Mouse (Mus musculus) embryonic facial prominence, embryonic 12.5 days (tissue): Measurements from ENCODE around the gene Gm19345. TPM values are rescaled to one million over a fixed set of nuclear protein-coding genes. Genes with fewer than 3 reads are reported as not detected.

Experiments used
- ATAC-seq: fragments of 200-750 bp; cut with Nextera tagmentation; 2 replicates; pipeline ENCODE4 v1.8.0; 2017; ENCODE audit not compliant: insufficient number of reproducible peaks, insufficient read depth, low FRiP score, low TSS enrichment
- H3K27ac ChIP-seq: fragments of 300-500 bp; sonication (generic); 2 replicates; pipeline ENCODE4 v1.5.1; 2016; ENCODE audit warnings: mild to moderate bottlenecking
- H3K27me3 ChIP-seq: fragments of 300-500 bp; sonication (generic); 2 replicates; pipeline ENCODE4 v1.6.1; 2016; ENCODE audit warnings: mild to moderate bottlenecking, moderate library complexity
- H3K36me3 ChIP-seq: fragments of 300-500 bp; sonication (generic); 2 replicates; pipeline ENCODE4 v1.6.1; 2016; ENCODE audit warnings: mild to moderate bottlenecking
- H3K4me1 ChIP-seq: fragments of 300-500 bp; sonication (generic); 2 replicates; pipeline ENCODE4 v1.6.1; 2016
- H3K4me2 ChIP-seq: fragments of 300-500 bp; sonication (generic); replicated peaks from 2 replicates; pipeline ENCODE4 v1.6.1; 2016; ENCODE audit warnings: mild to moderate bottlenecking, moderate library complexity
- H3K4me3 ChIP-seq: fragments of 300-500 bp; sonication (generic); 2 replicates; pipeline ENCODE4 v1.5.1; 2016; ENCODE audit warnings: mild to moderate bottlenecking
- H3K9ac ChIP-seq: fragments of 300-500 bp; sonication (generic); 2 replicates; pipeline ENCODE4 v1.6.1; 2016; ENCODE audit warnings: mild to moderate bottlenecking, moderate library complexity
- H3K9me3 ChIP-seq: fragments of 300-500 bp; sonication (generic); 2 replicates; pipeline ENCODE4 v1.6.1; 2016; ENCODE audit warnings: mild to moderate bottlenecking, moderate library complexity
- WGBS: fragments of 180-500 bp; shearing (Covaris S2); methylation state at CpG from one replicate; pipeline ENCODE4 v1.1.7; 2016; 5-methylcytosine and 5-hydroxymethylcytosine counted together
- polyA plus RNA-seq: library from polyadenylated mRNA; unstranded; fragments of >200 nt; fragmentation: Nextera tagmentation; extraction: Ambion mirVana; gene quantifications from 2 replicates; pipeline ENCODE4 v1.2.1, GENCODE M21; 2016

The Gm19345 gene
- polyA plus RNA-seq, 1 experiment from 2014 or later = 0.20 TPM

DNA sequence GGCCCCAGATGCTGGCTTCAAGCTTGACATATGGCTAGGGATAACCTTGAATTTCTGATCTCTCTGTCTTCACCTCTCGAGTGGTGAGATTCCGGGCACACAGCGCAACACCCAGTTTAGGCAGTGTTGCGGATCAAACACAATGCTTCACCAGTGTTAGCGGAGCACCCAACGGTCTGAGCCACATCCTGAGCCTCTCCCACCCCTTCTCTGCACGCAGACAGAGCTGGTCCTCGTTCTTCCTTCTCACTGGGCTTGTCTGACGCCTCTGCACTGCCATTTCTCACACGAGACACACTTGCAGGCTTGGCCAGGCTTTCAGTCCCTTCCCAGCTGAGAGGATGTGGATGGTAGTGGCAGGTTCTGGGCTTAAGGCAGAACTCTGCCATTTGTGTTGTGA is 7.9 kb downstream of the Gm19345 start:
- no peaks in the 10 kb centered on the region for H3K36me3 ChIP-seq
- H3K9me3 ChIP-seq = no peaks in the 10 kb centered on the region
- no peaks in the 10 kb centered on the region for H3K27me3 ChIP-seq
- WGBS = 72% methylated on average over 10 of the region's 10 CpGs
- H3K4me1 ChIP-seq = no peaks in the 10 kb centered on the region
- H3K27ac ChIP-seq = no peak overlapping the region
- H3K9ac ChIP-seq = no peak overlapping the region
- H3K4me2 ChIP-seq = no peak overlapping the region
- no peak for ATAC-seq
- no peak overlapping the region for H3K4me3 ChIP-seq

DNA sequence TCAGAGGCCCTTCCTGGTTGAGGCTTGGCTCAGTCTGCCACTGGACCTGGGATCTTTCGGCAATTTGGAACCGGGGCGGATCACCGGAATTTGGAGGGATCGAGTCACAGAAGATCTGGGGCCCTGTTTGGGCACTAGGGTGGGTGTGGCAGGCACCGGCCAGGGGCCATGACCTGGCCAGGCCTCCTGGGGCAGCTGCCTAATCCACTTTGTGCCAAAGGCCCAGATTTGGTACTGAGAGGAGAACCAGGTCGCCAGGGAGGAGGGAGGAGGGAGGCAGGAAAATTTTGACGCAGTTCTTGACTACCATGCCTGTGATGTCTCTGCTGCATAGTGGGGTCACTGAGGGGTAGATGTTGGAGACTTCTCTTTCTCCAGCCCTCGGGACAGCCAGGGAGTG is 9.4 kb downstream of the Gm19345 start, which contains the start of gene Ceacam16:
Gene Ceacam16 (minus strand): TSS at position 101 of the 400 bp plus-strand sequence.
- H3K4me3 ChIP-seq = no peak within 1 kb of the TSS
- no peak within 1 kb of the TSS for H3K27ac ChIP-seq
- H3K4me2 ChIP-seq = no peak within 1 kb of the TSS
- no peaks in the 10 kb centered on the region for H3K36me3 ChIP-seq
- H3K27me3 ChIP-seq = no peaks in the 10 kb centered on the region
- H3K9ac ChIP-seq = no peak within 1 kb of the TSS
- H3K9me3 ChIP-seq = no peaks in the 10 kb centered on the region
- ATAC-seq = no peak
- 78% methylated on average over 9 of the region's 9 CpGs for WGBS
- H3K4me1 ChIP-seq = no peaks in the 10 kb centered on the region

DNA sequence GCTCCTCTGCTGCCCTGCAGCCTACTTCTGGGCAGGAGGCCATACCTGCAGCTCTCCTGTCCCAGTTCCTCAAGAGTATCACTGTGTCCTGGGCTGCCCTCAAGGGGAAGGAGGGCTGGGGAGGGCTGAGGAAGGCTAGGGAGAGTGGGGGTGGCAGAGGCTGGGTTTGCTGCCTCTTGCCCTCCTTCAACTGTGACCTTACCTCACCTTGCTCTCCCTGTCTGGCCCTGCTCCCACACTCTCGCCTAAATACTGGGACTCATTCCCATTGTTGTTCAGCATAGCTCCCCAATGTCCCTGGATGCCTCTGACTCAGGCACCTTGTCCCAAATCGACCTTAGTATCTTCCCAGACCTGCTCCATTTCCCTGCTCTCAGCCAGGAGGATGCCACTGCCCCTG is 12.4 kb downstream of the Gm19345 start:
- Histone ChIP-seq H3K9ac (no peak overlapping the region), H3K4me2 (no peak overlapping the region), H3K9me3 (no peaks in the 10 kb centered on the region), H3K4me3 (no peak overlapping the region), H3K4me1 (no peaks in the 10 kb centered on the region), H3K36me3 (no peaks in the 10 kb centered on the region), H3K27ac (no peak overlapping the region), H3K27me3 (no peaks in the 10 kb centered on the region)
- WGBS = 34% methylated on average over 2 of the region's 2 CpGs
- ATAC-seq = no peak

DNA sequence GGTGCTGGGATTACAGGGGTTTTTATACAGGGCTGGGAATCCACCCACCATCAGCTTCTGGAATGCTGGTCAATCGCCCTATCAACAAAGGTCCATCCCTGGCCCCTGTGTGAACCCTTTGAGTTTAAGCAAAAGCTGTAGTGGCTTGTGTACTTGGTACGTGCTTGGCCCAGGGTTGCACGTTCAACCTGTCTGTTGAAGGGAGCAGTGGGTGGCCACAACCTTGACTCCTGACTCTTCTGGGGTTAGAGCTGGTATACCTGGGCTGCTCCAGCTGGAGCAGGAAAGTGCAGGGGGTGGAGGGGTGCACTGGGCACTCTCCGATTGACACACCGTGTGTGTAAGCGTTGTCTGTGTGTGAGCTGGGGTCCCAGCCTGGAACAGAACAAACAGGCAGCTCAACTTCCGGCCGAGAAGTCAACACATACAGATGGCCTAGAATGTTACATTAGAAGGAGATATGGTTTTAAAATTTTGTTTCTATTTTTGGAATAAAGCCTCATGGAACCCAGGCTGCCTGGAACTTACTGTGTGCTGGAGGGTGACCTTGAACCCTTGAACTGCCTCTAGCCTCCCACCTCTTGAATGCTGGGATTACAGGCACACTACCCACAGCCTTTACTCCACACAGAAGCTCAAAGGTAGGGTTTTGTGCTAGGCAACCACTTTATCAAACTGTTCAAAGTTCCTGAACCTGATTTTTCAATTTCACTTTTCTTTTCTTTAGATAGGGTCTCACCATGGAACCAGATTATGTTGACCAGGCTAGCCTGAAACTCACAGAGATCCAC is 13.6 kb downstream of the Gm19345 start:
- no peak for ATAC-seq

DNA sequence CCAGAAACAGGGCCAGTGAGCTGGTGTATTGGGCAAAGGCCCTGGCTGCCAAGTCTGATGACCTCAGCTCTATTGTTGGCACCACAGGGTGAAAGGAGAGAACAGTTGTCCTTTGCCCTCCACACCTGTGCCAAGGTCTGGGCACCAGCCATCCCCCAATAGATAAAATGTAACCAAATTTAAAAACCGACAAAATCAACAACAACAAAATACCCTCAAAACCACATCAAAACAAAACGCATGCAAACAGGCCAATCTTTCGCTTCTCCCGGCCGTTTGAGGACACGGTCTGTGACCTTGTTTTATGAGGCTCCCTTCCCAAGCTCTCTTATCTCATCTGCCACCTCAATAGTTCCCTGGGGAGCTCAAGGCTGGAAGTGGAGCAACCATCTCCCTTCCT is 14.7 kb downstream of the Gm19345 start:
- Histone ChIP-seq H3K27me3 (no peaks in the 10 kb centered on the region), H3K27ac (no peak overlapping the region), H3K36me3 (no peaks in the 10 kb centered on the region), H3K4me3 (no peak overlapping the region), H3K9me3 (no peaks in the 10 kb centered on the region), H3K9ac (no peak overlapping the region), H3K4me1 (no peaks in the 10 kb centered on the region), H3K4me2 (no peak overlapping the region)
- 89% methylated on average over 6 of the region's 6 CpGs for WGBS
- no peak for ATAC-seq

More for the DNA sequence above, 13.6 kb downstream of the Gm19345 start:
- Histone ChIP-seq H3K9me3 (no peaks in the 10 kb centered on the region), H3K27ac (no peak overlapping the region), H3K4me3 (no peak overlapping the region), H3K4me2 (no peak overlapping the region), H3K4me1 (no peaks in the 10 kb centered on the region), H3K27me3 (no peaks in the 10 kb centered on the region), H3K9ac (no peak overlapping the region), H3K36me3 (no peaks in the 10 kb centered on the region)
- 78% methylated on average over 8 of the region's 8 CpGs for WGBS

DNA sequence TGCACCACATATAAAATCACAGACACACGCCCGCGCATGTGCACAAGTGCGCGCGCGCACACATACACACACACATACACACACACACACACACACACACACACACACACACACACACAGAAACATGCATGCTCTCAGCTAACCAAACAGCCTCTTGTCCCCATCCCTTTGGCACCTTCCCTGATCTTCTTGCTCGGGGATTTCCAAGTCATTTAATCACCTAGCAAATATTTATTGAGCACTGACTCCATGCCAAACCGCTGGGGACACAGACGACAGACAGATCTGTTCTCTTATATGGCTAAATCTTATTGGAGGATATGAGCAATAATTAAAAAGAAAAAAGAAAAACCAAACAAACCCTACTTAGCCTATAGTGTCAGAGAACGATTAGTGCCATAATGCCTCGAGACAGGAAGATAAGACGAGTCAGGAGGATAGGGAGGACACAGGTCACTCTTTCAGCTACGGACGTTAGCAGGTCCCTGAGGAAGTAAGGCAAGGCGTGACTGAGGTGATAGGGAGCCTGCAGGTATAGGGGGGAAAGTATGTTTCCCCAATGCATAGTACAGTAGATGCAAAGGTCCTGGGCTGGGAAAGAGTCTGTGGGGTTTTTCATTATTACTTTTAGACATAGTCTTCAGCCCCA is 16.1 kb downstream of the Gm19345 start:
- Histone ChIP-seq H3K27ac (no peak overlapping the region), H3K4me2 (no peak overlapping the region), H3K9ac (no peak overlapping the region), H3K36me3 (no peaks in the 10 kb centered on the region), H3K4me1 (no peaks in the 10 kb centered on the region), H3K4me3 (no peak overlapping the region), H3K27me3 (no peaks in the 10 kb centered on the region), H3K9me3 (no peaks in the 10 kb centered on the region)
- WGBS = 89% methylated on average over 16 of the region's 16 CpGs
- ATAC-seq = no peak

DNA sequence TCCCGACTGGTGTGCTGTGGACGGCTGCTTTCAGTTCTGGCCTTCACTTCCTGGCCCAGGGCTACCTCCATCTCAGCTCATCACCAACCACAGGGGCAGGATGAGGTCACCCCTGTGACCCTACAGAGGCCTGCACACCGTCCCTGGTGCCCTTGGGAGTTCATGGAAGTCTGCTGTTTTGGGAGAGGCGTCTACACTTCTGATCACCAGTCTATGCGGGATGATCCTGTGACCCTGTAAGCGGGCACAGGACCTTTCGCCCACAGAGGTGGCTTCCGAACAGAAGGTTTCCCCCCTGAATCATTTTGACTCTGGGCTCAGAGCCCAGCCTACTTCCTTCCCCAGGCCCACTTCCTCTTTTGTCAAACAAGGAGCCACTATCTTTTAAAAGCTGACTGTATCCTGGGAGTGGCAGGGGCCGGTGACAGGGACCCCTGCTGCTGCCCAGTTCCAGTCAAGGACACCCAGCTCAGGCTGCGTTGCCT is 19.4 kb downstream of the Gm19345 start:
- H3K27ac ChIP-seq = no peak overlapping the region
- no peaks in the 10 kb centered on the region for H3K36me3 ChIP-seq
- ATAC-seq = no peak
- no peaks in the 10 kb centered on the region for H3K9me3 ChIP-seq
- no peak overlapping the region for H3K9ac ChIP-seq
- H3K27me3 ChIP-seq = no peaks in the 10 kb centered on the region
- no peak overlapping the region for H3K4me2 ChIP-seq
- no peak overlapping the region for H3K4me3 ChIP-seq
- H3K4me1 ChIP-seq = no peaks in the 10 kb centered on the region
- 55% methylated on average over 10 of the region's 10 CpGs for WGBS

DNA sequence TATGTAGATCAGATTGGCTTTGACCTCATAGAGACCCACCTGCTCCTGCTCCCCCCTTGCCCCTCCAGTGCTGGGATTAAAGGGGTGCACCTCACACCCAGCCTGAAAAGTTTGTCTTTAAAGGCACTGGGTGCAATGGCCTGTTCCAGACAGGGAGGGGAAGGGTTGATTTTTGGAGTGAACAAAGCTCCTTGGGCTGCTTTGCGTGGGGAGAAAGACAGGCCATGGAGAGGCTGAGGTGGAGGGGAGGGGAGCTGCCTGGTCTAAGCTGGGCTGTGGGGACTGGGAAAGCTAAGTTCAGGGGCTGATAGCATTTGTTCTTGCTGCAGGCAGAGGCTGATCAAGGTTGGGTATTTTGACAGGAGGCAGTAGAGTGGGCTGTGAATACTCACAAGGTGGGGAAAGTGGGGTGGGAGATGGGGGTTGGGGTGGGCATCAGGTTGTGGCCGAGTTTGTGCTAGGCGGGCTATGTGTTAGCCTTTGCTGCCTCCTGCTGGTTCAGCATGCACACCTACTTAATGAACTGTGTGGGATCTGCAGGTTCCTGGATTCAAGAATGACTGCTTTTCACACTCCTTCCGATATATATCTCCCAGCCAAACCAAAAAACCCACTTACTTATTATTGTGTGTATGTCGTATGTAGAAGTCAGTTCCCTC is 20.3 kb downstream of the Gm19345 start:
- no peak for ATAC-seq
- Histone ChIP-seq H3K4me1 (no peaks in the 10 kb centered on the region), H3K27ac (no peak overlapping the region), H3K4me3 (no peak overlapping the region), H3K36me3 (no peaks in the 10 kb centered on the region), H3K4me2 (no peak overlapping the region), H3K27me3 (no peaks in the 10 kb centered on the region), H3K9me3 (no peaks in the 10 kb centered on the region), H3K9ac (no peak overlapping the region)
- WGBS = 42% methylated on average over 5 of the region's 5 CpGs

DNA sequence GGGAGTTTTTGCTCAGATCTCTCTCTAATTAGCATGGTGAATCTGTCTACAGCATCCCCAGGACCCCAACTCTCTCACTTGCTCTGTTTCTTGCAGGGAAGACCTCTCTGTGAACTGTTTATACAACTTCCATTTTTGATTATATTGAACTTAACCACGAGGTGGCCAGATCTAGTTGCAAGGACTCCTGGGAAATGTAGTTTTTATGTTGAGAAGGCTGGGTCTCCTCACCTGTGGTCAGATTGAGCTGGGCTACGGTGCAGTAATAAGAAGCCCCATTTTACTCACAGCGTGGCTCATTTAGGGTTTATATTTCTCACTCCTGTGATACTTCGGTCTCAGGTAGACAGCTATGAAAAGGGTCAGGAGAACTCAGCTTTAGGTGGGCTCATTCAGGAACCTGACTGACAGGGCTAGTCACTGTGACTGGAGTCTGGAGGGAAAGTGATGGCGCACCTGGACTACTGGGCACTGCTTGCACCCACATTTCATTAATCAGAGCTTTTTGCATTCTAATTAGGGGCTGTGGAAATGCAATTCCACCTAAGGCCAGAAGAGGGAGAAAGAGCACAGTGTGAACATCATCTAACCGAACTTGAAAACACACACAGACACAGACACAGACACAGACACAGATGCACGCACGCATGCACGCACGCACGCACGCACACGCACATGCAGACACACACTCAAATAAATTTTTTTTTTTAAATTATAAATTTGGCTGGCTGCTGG is 24.3 kb downstream of the Gm19345 start:
- H3K4me1 ChIP-seq = no peaks in the 10 kb centered on the region
- no peak for ATAC-seq
- H3K4me2 ChIP-seq = no peak overlapping the region
- H3K9me3 ChIP-seq = no peaks in the 10 kb centered on the region
- no peak overlapping the region for H3K9ac ChIP-seq
- H3K27me3 ChIP-seq = no peaks in the 10 kb centered on the region
- WGBS = 47% methylated on average over 13 of the region's 13 CpGs
- no peak overlapping the region for H3K4me3 ChIP-seq
- no peaks in the 10 kb centered on the region for H3K36me3 ChIP-seq
- no peak overlapping the region for H3K27ac ChIP-seq

DNA sequence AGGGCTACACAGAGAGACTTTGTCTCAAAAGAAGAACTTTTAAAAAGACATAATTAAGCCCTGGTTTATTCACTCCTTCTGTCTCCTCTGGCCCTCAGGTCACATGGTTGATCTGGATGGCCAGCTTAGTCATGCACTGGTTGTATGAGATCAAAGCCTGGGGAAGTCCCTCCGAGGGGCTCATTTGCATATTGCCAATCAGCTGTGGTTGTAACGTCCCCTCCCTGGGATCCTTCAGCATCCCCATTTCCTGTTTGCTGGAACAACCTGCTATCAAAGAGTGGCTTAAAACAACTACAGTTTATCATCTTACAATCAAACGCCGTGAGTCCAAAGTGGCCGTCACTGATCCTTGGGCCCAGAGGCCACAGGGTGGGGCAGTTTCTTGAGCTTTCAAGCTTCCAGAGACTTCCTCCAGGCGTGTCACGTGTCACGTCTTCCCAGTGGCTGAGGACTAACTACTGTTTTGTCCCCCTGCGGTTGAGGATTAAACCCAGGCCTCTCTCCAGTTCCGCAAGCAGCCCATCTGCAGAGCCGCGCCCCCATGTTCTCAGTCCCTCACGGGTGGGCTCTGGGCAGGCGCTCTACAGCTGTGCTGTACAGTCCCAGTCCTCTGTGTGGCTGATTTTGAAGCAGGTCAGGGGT is 25.1 kb downstream of the Gm19345 start:
- Histone ChIP-seq H3K4me1 (no peaks in the 10 kb centered on the region), H3K36me3 (no peaks in the 10 kb centered on the region), H3K27ac (no peak overlapping the region), H3K9ac (no peak overlapping the region), H3K27me3 (no peaks in the 10 kb centered on the region), H3K4me3 (no peak overlapping the region), H3K9me3 (no peaks in the 10 kb centered on the region), H3K4me2 (no peak overlapping the region)
- WGBS = 53% methylated on average over 14 of the region's 14 CpGs
- no peak for ATAC-seq

DNA sequence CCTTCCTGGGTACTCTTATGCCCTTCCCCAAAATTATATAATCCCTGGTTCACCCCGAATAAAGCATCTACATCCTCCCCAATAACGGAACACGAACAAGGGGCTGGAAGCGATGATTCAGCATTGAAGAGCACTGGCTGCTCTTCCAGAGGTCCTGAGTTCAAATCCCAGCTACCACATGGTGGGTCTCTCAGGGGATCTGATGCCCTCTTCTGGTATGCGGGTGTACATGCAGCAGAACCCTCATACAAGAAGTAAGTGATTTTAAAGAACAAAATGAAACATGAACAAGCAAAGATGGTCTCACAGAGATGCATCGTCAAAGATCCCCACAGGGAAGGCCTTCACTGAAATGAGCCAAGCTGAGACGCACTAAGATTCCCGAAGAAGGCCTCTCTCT is 29.0 kb downstream of the Gm19345 start:
- Histone ChIP-seq H3K27ac (no peak overlapping the region), H3K27me3 (no peaks in the 10 kb centered on the region), H3K9me3 (peaks cover 4% of the 10 kb centered on the region; the same call in 1 of the 2 replicates), H3K4me2 (no peak overlapping the region), H3K36me3 (no peaks in the 10 kb centered on the region), H3K4me1 (no peaks in the 10 kb centered on the region), H3K4me3 (no peak overlapping the region), H3K9ac (no peak overlapping the region)
- WGBS = 79% methylated on average over 8 of the region's 8 CpGs
- ATAC-seq = no peak
